Mouse (Mus musculus): Measurements from ENCODE around the gene Tmem136.
"Not testable (repeated sequence)": the region's sequence is repeated elsewhere in the genome, so short reads cannot be mapped to it uniquely, and the experiment has no call there.

The Tmem136 gene

DNA sequence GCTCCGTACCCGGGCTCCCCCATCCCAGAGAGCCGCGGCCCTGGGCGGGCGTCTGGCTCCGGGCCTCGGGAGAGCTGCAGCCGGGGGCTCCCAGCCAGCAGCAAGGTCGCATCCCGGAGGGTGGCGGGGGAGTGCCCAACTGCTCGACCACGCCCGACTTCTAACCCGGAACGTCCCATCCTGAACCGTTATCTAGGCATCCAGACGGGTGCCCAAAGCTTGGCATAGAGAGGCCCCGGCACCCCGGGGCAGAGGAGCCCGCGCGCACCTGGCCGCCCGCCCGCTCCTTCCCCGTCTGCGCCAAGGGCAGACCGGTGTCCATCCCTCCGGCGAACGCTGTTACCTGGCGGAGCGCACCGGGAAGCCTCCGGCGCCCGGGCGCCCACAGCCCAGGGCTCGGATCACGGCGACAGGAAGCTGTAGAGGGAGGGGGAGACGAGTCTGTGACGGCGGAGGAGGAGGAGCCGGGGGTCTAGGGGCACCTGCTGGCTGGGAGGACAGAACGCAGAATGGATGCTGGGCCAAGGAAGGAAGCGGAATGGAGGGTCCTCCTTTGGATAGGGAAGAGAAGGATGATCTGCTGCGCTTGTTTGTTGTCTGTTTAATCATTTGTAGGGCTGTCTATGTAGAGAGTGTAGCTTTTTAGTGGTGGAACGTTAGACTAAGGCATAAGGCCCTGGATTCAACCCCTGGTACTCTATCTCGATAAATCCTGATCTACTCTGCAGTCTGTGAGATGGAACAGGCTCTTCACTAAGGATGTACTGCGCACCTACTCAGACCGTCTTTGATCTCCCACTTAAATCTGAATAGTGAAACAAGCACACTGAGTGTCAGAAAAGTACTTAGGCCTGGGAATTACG lies at the start of gene Tmem136:
Gene Tmem136 (minus strand): TSS at position 437 of the 863 bp plus-strand sequence.
- DNase-seq (ENCODE audit: low read depth, low spot score): peak; percentile 51

DNA sequence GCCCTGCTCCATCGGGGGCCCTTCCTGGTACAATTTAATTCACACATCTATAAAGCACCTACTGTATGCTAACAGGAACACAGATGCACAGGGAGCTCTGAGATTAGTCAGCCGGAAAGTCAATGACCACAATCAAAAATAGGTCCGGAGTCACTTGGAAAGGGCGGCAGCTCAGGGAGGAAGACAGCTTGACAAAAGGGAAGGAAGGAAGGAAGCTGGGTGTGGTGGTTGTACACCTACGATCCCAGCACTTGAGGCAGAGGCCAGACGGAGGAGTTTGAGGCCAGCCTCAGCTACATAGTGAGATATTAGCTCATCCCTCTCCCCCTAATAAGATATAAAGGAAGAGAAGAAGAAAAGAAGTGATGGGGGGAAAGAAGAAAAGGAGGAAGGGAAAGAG lies 39.6 kb upstream of the Tmem136 start:
- no peak for DNase-seq (ENCODE audit: low read depth, low spot score)

DNA sequence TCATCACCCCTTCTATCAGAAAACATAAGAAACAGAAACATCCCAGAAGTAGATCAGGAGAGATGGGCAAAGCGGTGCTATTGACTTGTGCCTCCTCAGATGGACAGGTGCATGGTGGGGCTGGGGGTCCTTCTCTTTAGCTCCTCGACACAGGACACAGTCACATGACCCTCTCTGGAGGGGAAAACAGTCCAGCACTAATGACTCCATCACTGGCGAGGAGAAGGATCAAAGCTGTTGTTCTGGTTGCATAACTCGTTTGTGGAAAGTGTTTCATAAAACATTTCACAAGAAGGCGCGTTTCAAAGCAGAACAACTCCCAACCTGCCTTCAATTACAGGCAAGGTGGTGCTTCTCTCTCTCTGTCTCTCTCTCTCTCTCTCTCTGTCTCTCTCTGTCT lies 35.4 kb upstream of the Tmem136 start:
- no peak for DNase-seq (ENCODE audit: low read depth, low spot score)

DNA sequence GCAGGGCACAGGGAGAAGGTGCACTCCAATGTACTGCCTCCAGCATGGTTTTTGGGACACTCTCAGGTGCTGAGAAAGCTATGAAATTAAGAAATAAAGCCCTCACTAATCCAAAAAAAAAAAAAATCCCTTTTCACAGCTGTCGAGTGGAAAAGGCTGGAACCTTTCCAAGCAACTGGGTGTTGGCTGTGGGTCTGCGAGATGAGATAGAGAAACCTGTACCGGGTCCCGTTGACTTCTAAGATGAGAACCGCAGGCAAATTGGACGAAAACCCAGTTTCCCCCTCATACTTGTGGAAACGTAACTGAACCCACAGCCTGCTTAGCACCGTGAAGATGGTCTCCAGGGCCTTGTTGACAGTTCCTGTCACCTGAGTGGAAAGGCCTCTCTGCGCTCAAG lies 34.6 kb upstream of the Tmem136 start:
- DNase-seq (ENCODE audit: low read depth, low spot score): no peak

DNA sequence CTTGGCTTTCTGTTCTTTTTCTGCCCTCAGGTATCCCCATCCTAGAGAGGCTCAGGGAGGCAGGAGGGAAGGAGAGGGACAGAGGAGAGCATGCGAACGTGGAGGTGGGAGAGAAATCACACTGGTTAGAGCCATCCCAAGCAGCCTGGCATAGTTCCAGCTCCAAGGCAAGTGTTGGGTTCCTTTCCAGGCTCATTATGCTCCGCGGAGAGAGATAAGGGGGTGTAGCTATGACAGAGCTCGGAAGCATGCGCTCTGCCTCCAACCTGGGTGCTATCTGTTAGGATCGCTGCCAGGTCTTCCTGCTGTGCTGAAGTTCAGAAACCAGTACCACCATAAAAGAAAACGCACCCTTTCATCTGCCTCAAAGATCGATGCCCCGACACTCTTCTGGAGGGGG lies 33.7 kb upstream of the Tmem136 start:
- no peak for DNase-seq (ENCODE audit: low read depth, low spot score)

DNA sequence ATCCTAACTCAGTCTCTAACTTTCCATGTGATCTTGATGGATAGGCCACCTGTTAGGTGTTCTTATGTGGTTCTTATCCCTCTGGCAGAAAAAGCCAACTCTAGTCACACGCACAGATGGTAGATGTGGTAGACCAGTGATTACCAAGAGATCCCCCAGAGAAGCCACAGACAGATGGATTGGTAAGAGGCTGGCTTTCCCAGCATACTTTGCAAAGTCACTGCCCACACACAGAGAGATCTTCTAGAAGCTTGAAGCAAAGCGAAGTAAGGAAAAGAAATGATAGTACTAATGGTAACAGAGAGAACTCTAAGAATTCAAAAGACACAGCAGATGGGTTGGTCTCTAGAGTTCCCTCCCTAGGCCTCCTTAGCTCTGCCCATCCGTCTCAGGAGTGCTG lies 33.1 kb upstream of the Tmem136 start:
- no peak for DNase-seq (ENCODE audit: low read depth, low spot score)

DNA sequence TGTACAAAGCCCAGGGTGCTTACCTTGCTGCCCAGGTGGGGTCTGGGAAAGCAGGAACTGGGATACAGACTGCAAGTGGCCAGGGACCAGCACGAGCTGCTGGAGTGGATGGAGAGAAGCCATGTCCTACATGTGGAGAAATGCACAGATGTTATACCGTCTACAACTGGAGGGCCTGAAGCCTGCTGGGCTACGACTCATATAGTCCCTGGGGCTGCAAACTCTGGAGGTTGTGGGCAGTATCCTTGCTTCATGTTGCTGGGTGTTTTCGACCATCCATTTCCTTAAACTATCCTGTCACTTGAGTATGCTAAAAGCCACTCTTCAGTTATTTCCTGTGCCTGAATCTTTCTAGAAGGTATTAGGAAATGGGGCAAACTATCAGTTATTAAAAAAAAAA lies 28.8 kb upstream of the Tmem136 start:
- DNase-seq (ENCODE audit: low read depth, low spot score): no peak

DNA sequence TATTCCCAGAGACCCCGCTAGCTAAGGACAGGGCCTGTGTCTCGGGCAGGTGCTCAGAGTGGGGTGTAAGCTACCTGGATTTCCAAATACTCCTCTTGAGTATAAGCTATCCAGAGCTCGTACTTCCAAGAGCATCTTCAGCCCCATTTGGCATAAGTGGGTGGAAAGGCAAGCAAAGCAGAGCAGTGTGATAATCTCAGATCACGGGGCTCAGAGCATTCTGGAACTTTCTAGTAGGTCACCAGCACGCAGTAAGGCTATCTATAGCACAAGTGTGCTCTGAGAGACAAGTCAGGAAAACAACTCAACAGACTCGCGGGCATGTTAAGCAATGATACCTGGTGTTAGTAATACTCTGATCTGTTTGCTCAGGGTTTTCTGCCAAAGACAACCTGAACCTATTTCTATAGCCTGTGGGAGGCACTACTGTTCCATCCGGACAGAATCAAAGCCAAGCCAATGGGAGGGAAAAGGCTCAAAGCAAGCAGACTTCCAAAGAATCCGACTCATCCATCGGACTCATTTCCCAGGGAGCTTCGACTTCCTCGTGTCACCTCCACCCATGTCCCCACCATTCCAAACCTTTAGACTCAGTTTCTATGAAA lies 27.9 kb upstream of the Tmem136 start:
- DNase-seq (ENCODE audit: low read depth, low spot score): no peak

DNA sequence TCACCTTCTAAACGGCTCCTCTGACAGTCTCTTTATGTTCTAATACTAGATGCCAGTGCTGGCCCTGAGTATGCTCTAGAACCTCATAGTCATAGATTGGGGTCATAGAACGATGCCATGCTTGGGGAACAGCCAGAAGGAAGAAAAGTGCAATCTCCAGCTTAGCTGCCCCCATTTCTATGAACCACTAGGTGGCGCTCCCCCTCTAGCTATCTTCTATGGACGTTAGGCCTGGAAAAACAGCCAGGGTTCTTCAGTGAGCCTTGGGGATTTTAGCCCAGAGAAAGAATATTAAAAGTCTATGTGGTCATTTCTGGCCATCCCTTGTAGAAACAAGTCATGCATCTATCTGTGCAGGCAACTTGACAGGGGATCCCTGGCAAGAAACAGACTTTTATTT lies 25.5 kb upstream of the Tmem136 start:
- DNase-seq (ENCODE audit: low read depth, low spot score): peak; percentile 38

DNA sequence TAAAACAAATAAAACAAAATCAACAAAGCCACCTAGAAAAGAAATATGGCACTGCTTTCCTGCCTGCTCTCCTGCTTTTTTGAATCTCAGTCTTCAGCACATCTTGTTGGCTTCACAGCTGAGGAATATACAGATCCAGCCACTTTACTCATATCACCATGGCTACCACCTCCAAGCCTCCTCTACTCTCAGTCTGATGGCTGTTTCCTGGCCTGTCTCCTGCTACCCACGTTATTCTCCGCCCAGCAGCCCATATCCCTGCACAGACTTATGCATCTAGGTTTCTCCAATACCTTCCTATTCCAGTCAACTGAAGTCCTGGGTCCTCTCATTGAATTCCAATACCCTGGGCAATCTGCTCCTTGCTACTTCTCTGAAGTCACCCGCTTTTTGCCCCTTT lies 17.2 kb upstream of the Tmem136 start:
- DNase-seq (ENCODE audit: low read depth, low spot score): no peak

DNA sequence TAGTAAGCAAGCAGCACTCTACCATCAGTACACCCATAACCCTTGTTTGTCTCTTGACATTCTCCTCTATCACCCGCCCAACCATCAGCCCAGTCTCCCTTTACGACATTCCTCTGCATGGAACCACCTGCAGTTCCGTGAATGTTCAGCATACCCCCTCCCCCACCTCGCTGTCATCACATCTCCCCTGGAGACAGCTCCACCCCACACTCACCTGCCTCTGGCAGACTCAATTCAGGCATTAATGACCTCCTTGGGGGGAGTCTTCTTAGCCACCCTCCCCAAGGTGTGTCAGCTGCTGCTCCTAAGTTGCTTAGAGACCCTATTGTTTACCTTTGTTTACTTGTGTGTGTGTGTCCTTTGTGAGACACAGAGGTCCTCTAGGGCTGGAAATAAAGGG lies 16.0 kb upstream of the Tmem136 start:
- DNase-seq (ENCODE audit: low read depth, low spot score): no peak

DNA sequence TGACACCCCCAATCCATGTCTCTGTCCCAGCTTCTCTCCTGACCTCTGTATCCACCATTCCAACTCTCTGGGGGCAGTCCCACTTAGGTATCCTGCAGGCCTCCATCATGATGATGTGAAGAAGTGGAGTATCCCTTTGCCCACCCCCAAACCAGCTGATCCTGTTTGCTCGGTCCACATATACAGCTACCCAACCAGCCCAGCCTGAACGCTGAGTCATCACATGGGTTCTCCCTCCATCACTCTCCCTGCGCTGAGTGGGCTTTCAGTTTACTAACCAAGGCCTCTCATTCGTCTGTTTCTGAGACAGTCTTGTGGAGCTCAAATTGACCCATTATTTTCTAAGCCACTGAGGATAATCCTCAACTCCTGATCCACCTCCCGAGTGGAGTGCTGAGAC lies 15.6 kb upstream of the Tmem136 start:
- no peak for DNase-seq (ENCODE audit: low read depth, low spot score)

DNA sequence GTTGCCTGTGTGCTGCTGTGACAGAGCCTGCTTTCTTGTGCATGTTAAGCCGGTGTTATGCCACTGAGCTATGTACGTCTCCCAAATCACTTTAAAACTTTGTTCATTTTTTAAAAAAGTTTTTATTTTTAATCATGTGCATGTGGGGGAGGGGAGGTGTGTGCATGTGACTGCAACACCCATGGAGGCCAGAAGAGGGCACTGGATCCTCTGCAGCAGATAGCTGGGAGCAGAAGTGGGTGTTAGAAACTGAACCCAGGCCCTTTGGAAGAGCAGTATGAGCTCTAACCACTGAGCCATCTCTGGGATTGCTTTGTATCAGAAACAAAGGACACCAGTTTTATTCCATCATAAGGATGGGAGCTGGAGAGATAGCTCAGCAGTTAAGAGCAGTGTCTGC lies 14.3 kb upstream of the Tmem136 start:
- no peak for DNase-seq (ENCODE audit: low read depth, low spot score)

DNA sequence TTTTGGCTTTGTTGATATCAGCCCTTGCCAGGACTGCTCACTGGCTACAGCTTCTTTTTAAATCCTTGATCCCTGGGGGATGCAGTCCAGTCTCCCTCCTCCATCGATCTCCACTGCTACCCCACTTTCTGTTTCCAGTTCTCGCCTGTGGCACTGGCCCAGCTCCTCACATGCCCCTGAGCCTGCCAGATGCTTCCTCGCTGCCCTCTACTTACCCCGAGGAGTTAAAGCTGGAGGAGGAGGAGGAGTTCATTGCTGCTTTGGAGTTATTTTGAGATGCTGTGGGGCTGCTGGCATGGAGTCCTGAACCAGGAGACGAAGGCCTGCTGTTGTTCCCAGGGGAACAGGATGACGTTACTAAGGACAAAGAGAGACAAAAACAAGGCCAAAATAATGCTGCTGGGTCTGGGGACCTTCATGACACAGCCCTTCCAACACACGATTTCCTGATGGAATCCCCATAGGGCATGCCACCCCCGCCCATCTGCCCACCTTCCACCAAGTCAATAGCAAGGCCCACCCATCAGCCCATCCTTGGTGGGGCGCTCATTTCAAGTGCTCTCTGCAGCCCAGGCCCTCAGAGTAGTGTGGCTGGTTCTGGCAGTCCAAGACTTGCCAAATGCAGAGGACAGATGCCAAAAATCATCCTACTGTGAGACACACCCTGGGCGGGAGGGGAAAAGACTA lies 10.9 kb upstream of the Tmem136 start:
- DNase-seq (ENCODE audit: low read depth, low spot score): no peak

DNA sequence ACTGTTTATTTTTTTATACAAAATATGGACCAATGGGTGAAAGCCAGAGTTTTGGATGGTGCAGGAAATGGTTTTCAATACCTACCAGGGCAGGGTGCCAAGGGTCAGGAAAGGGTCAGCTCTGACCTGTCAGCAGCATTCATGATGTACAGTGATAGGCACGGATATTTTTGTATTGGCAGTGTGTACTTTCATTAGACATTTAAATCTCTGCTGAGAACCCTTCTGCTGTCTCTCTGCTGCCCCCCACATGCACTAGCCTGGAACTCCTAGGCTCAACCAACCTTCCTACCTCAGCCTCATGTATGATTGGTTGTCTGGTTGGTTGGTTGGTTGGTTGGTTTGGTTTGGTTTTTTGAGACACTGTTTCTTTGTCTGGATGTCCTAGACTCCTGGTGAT lies 6.0 kb upstream of the Tmem136 start:
- DNase-seq (ENCODE audit: low read depth, low spot score): no peak

DNA sequence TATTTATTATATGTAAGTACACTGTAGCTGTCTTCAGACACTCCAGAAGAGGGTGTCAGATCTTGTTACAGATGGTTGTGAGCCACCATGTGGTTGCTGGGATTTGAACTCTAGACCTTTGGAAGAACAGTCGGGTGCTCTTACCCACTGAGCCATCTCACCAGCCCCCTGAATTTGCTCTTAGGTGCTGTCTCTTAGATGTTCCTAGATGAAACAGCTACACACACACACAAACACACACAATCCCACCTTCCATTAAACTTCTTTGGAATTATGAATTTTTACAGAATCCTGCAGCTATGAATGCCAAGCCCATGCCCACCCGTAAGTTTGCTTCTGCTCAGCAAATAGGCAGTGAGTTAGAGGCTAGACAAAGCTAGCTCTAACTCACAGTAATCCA lies 5.6 kb upstream of the Tmem136 start:
- DNase-seq (ENCODE audit: low read depth, low spot score): not testable (repeated sequence)

DNA sequence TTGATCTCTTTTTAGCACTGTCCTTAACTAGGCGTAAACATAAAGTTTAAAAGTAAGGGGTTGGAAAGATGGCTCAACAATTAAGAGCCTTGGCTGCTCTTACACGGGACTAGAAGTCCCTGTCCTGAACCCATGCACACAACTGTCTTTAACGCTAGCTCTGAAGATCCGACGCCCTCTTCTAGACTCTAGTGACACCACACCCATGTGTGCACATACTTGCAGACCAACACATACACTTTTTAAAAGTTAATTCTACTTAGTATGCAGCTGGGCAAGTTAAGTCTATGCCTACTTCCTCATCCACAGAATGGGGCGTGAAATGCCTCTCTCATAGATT lies 597 bp upstream of the Tmem136 start:
- no peak for DNase-seq (ENCODE audit: low read depth, low spot score)

DNA sequence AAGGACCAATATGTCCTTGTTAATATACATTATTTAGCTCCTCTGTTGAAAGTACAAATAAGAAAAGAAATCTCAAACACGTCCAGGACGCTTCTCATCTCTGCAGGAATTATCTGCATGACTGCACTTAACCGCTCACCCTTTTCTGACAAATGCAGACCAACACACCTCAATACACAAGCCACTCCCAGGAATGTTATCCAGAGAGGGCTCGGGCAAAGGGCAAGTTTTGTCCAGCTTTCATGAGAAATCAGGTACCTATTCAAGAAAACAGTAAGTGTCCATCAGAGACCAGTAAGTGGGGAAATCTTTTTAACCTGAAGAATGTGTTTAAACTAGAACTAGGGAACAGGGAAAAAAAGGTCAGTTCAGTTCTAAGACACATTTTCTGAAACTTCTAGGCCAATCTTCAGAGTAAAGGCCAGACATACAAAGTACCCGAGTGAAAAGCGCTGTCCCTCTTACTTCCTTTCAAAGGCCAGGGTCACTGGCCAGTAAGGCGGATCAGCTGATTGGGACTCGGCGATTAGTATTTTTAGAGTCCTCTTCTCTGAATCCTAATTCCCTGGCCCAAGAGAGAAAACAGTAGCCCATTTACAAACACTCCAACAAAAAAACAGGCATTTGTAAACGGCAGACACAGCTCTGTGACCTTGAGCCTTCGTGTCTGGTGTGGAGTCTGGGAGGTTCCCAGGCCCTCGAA lies 788 bp downstream of the Tmem136 start:
- no peak for DNase-seq (ENCODE audit: low read depth, low spot score)

DNA sequence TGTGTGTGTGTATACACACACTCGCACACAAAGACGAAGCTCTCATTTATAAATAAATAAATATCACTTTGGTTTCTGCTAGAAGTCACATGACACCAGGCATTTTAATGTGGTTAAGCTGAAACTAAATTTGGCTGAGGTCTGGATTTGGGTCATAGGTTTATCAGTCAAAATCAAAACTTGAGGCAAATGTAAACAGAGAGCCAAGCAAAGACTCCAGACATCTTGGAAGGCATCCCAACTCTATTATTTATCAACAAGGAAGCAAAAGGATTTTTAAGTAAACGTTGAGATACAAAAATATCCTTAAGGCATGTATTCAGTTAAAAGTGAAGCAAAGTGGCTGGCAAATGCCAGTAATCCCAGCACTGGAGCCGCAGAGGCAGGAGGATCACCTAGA lies 1.5 kb downstream of the Tmem136 start:
- DNase-seq (ENCODE audit: low read depth, low spot score): no peak

DNA sequence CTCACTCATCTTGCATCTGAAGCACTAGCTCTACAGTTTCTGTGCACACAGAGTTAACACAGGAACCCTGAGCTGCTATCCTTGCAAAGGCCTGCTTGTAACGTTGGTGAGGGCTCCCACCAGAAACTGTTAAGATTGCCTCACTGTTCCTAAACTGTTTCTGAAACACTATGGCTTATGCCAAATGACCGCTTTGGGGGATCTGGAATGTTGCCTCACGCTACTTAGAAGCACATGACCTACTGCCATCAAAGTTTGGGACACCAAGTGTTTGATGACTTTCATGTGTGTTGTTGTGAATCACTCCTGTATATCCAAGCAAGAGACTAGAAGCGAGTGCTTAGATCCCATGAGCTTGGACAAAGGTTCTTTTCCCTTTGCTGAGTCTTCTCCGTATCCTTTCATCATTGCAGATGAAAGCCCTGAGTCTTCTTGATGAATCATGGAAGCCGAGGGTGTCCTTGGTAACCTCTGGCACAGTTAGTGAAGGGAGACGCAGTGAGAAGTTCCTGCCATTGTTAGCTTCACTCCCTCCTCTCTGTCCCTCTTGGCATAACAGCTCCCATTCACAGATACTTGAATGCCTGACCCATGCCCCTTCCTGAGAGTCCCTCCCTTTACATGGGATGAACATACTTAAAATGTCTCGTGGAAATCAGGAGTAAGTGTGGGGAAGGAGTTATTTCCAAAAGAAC lies 5.9 kb downstream of the Tmem136 start:
- no peak for DNase-seq (ENCODE audit: low read depth, low spot score)

DNA sequence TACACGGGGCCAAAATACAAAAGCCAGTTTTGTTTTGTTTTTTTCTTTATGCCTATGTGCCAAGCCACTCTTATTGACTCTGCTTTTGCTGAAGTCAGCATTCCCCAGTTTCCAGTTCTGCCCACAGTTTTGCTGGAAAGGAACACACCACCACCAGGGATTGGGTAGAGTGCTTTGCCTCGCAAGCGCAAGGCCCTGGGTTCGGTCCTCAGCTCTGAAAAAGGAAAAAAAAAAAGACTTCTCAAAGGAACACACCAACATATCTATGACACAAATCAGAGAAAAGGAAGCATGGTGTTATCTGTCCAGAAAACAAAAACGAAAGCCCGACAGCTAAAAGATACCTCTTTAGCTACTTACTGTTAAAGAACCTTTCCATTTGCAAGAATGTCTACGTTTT lies 7.2 kb downstream of the Tmem136 start:
- no peak for DNase-seq (ENCODE audit: low read depth, low spot score)

DNA sequence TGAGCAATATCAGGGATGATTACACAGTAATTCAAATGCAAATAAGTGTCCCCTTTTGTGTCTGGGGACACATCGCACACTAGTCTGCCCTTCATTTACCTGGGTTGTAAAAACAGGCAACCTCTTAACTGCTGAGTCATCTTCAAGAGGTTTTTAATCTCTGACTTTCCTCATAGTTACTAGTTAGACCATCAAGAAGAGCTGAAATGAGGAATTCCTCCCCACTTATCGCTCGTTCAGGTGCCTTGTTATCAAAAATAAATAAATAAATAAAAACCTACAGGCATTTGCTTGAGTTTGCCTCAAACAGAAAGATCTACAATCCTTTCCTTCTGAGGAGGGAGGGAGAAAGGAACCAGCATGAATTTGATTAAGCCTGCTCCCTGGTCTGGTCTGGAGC lies 7.6 kb downstream of the Tmem136 start:
- DNase-seq (ENCODE audit: low read depth, low spot score): no peak

All from CD4-positive helper T cell, adult 2 months (primary cell).